Mouse (Mus musculus): Measurements from ENCODE around the gene Pcdh15.

GRCm38 (mm10) chr10:74663171-74663570, 1564.0 kb downstream of the Pcdh15 start:
- TF ChIP-seq POLR2A (IDR thresholded peaks at IDR 0.05; ENCODE audit: low read depth, low read length) = no peak
- TF ChIP-seq CTCF (conservative IDR thresholded peaks at IDR 0.05; ENCODE audit: insufficient read depth, insufficient read length, low read depth, low read length) = no peak
